Mouse (Mus musculus) liver (tissue): ENCODE data around the gene Usp21.

Source experiments
- DNase-seq: peaks from one replicate; pipeline ENCODE4 v3.0.0-alpha.2; 2020; ENCODE audit warnings: mixed read lengths

Gene Usp21

GRCm38 (mm10) chr1:171283188-171284160, 4.3 kb downstream of the Usp21 start:
- no peak for DNase-seq

- no peak for DNase-seq
These were observed 5.5 kb downstream of the Usp21 start for GRCm38 (mm10) chr1:171282086-171282805.

GRCm38 (mm10) chr1:171281528-171281923, 6.3 kb downstream of the Usp21 start:
- DNase-seq = peak; percentile 91

GRCm38 (mm10) chr1:171280916-171281527, 6.8 kb downstream of the Usp21 start, which contains the start of gene Ppox:
Gene Ppox (minus strand): TSS chr1:171281186.
- DNase-seq = peak; percentile 95

GRCm38 (mm10) chr1:171280250-171280915, 7.4 kb downstream of the Usp21 start:
- DNase-seq = no peak

- DNase-seq = no peak
These were observed 8.1 kb downstream of the Usp21 start for GRCm38 (mm10) chr1:171279721-171280120.

- no peak for DNase-seq
These were observed 8.6 kb downstream of the Usp21 start for GRCm38 (mm10) chr1:171279012-171279705.

- no peak for DNase-seq
These were observed 9.4 kb downstream of the Usp21 start for GRCm38 (mm10) chr1:171278436-171278835.

GRCm38 (mm10) chr1:171277736-171278135, 10.1 kb downstream of the Usp21 start:
- no peak for DNase-seq

- DNase-seq = no peak
These were observed 11.6 kb downstream of the Usp21 start for GRCm38 (mm10) chr1:171276110-171276748.

- DNase-seq = no peak
These were observed 12.6 kb downstream of the Usp21 start for GRCm38 (mm10) chr1:171275144-171275734.

- no peak for DNase-seq
These were observed 13.6 kb downstream of the Usp21 start for GRCm38 (mm10) chr1:171274171-171274570.

GRCm38 (mm10) chr1:171272086-171272485, 15.7 kb downstream of the Usp21 start:
- DNase-seq = no peak

- no peak for DNase-seq
These were observed 16.2 kb downstream of the Usp21 start for GRCm38 (mm10) chr1:171271622-171272021.

GRCm38 (mm10) chr1:171271196-171271595, 16.6 kb downstream of the Usp21 start:
- DNase-seq = peak; percentile 46

- peak; percentile 68 for DNase-seq
These were observed 17.3 kb downstream of the Usp21 start for GRCm38 (mm10) chr1:171270573-171270900.

GRCm38 (mm10) chr1:171269848-171270572, 17.8 kb downstream of the Usp21 start, which contains the start of gene B4galt3:
Gene B4galt3 (plus strand): TSS chr1:171270328.
- peak; percentile 99 for DNase-seq

GRCm38 (mm10) chr1:171268341-171268740, 19.4 kb downstream of the Usp21 start:
- DNase-seq = no peak

- DNase-seq = no peak
These were observed 21.6 kb downstream of the Usp21 start for GRCm38 (mm10) chr1:171265971-171266744.
